31 mouse cellular contexts compared by ENCODE assay signal in the genomic region with DNA sequence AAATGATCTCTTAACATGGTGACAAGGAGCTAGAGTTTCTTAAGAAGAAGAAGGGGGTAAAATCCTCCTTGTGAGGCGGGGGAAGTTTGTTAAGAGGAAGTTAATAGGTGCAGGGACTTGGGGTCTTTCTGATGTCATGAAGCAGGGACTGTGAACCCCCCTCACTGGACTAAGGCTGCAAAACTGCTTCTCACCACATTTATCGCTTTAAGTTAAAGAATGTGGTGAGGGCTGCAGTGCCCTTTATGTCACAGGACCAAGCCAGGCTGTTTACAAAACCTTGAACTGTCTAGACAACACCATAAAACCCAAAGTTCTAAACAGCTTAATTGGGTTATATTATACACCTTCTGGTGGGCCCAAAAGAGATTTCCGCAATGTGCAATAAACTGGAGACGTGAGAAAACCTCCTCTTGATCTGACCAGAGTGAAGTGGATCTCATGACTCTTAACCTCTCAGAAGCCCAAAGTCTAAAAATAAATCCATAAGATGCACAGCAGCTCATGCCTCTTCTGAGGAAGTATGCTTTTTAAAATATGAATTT. TPM values are rescaled to one million over a fixed set of nuclear protein-coding genes. Genes with fewer than 3 reads are reported as not detected.
DNase-seq lines count a peak whose midpoint lies in the region; ATAC-seq and TF ChIP-seq lines count a peak whose summit lies in the region.
"Had no signal": no experiment of that assay in that cellular context is flagged by ENCODE, and none has a peak within 500 bp of the region (broad histone marks: within the 10 kb centered on the region; RNA-seq: fewer than 3 reads in every experiment).

No protein-coding gene starts in this region.

- 0 out of 2 replicates have a peak, but pooled peaks cover 5% of the 10 kb centered on the region for H3K36me3 ChIP-seq in kidney, postnatal 0 days (ENCODE audit: insufficient read depth, low read length)
- H3K36me3 ChIP-seq in thymus, adult 2 months (ENCODE audit: control insufficient read depth, insufficient read depth, low read length), result no peaks in the 10 kb centered on the region
- H3K36me3 ChIP-seq: embryonic facial prominence, embryonic 12.5 days; hindbrain, embryonic 13.5 days; intestine, embryonic 15.5 days; liver, embryonic 15.5 days; midbrain, embryonic 13.5 days; stomach, embryonic 15.5 days had no signal

- H3K4me3 ChIP-seq in kidney, postnatal 0 days (replicated peaks; ENCODE audit: low read depth, low read length), result peak overlapping the region; percentile 82
- no peak overlapping the region for H3K4me3 ChIP-seq in thymus, adult 2 months (ENCODE audit: control insufficient read depth, insufficient read depth, low read length)
- H3K4me3 ChIP-seq: embryonic facial prominence, embryonic 12.5 days; hindbrain, embryonic 13.5 days; left cerebral cortex, adult 2 months; liver, embryonic 15.5 days; midbrain, embryonic 13.5 days; myocyte; stomach, embryonic 15.5 days had no signal

- TF ChIP-seq POLR2A in thymus, adult 2 months (IDR thresholded peaks at IDR 0.05; ENCODE audit: control insufficient read depth, extremely low read depth, insufficient read depth, low read length, poor library complexity), result no peak

- no peaks in the 10 kb centered on the region for H3K9me3 ChIP-seq in kidney, postnatal 0 days (replicated peaks; ENCODE audit: low read length)
- H3K9me3 ChIP-seq: embryonic facial prominence, embryonic 12.5 days; hindbrain, embryonic 13.5 days; intestine, embryonic 15.5 days; liver, embryonic 15.5 days; midbrain, embryonic 13.5 days; stomach, embryonic 15.5 days had no signal

- 21% methylated on average over 4 of the region's 4 CpGs for WGBS in kidney, postnatal 0 days
- WGBS in thymus, adult 2 months, result 30% methylated on average over 4 of the region's 4 CpGs

- peak overlapping the region; percentile 98 for H3K9ac ChIP-seq in kidney, postnatal 0 days (ENCODE audit: low read depth, low read length)
- H3K9ac ChIP-seq: embryonic facial prominence, embryonic 12.5 days; hindbrain, embryonic 13.5 days; intestine, embryonic 15.5 days; liver, embryonic 15.5 days; midbrain, embryonic 13.5 days; stomach, embryonic 15.5 days had no signal

- ATAC-seq in kidney, postnatal 0 days (replicated peaks; ENCODE audit: low FRiP score, low read depth), result no peak
- ATAC-seq: activated CD4-positive, CD25-positive, alpha-beta regulatory T cell, adult 4 months; CD4-positive, CD25-positive, alpha-beta regulatory T cell, adult 4 months; forebrain, embryonic 16.5 days; intestine, embryonic 15.5 days; midbrain, embryonic 13.5 days had no signal

- peak; percentile 28 for DNase-seq in heart, adult 11 months
- no peak for DNase-seq in heart, adult 8-10 months (ENCODE audit: low spot score)
- no peak for DNase-seq in kidney, postnatal 0 days (ENCODE audit: low spot score)
- DNase-seq in kidney, postnatal 14 days, result no peak
- DNase-seq in neural tube, embryonic 10.5 days (ENCODE audit: extremely low spot score, low spot score), result peak; percentile 26
- no peak for DNase-seq in yolk sac, embryonic 10.5 days (ENCODE audit: low spot score)
- no peak for DNase-seq in thymus, adult 2 months
- DNase-seq: adrenal gland, postnatal 10 days; cerebellum, adult 9-10 months; gastrocnemius, postnatal 36 days; heart, postnatal 10 days; kidney, postnatal 25 days; layer of hippocampus, adult 9-11 months; left cerebral cortex, postnatal 4 days had no signal

- peak overlapping the region; percentile 96; the same call in 1 of the 2 replicates for H3K27ac ChIP-seq in kidney, postnatal 0 days
- no peak overlapping the region for H3K27ac ChIP-seq in thymus, adult 2 months (ENCODE audit: control insufficient read depth, insufficient read depth, low read length)
- H3K27ac ChIP-seq: embryonic facial prominence, embryonic 12.5 days; hindbrain, embryonic 13.5 days; intestine, embryonic 15.5 days; left cerebral cortex, adult 2 months; liver, embryonic 15.5 days; macrophage; midbrain, embryonic 13.5 days; stomach, embryonic 15.5 days had no signal

- no peaks in the 10 kb centered on the region; the same call in 1 of the 2 replicates for H3K4me1 ChIP-seq in kidney, postnatal 0 days (replicated peaks; ENCODE audit: insufficient read depth, low read length)
- no peaks in the 10 kb centered on the region for H3K4me1 ChIP-seq in thymus, adult 2 months (replicated peaks; ENCODE audit: control insufficient read depth, insufficient read depth, low read length)

- TF ChIP-seq CTCF in kidney, postnatal 0 days (IDR thresholded peaks at IDR 0.05; ENCODE audit: low read depth), result no peak
- TF ChIP-seq CTCF in thymus, adult 2 months (IDR thresholded peaks at IDR 0.05; ENCODE audit: borderline replicate concordance, control insufficient read depth, extremely low read depth, insufficient read depth, low read length, poor library complexity), result no peak

- H3K4me2 ChIP-seq in kidney, postnatal 0 days (ENCODE audit: low read length), result peak overlapping the region; percentile 76
- H3K4me2 ChIP-seq: embryonic facial prominence, embryonic 12.5 days; heart, embryonic 11.5 days; hindbrain, embryonic 13.5 days; intestine, embryonic 15.5 days; liver, embryonic 15.5 days; midbrain, embryonic 13.5 days; stomach, embryonic 15.5 days had no signal

- peaks cover 5% of the 10 kb centered on the region; the same call in 1 of the 2 replicates for H3K27me3 ChIP-seq in kidney, postnatal 0 days (ENCODE audit: insufficient read depth, low read length)
- H3K27me3 ChIP-seq in thymus, adult 2 months (ENCODE audit: control insufficient read depth, insufficient read depth, low read length), result peaks cover 27% of the 10 kb centered on the region

RNA-seq across cellular contexts. Expression of a gene that starts 5.8 kb away (rescaled TPM):
- not detected for total RNA-seq in heart, adult 8-10 months (2022)
- 19.7 and 23.8 TPM in 2 replicates for polyA plus RNA-seq in kidney, postnatal 0 days (2015; fragmentation: Nextera tagmentation; extraction: Ambion mirVana)
- polyA plus RNA-seq in thymus, adult 2 months (2012; rRNA removed), result not detected in 2 replicates
- total RNA-seq: adrenal gland, postnatal 10 days; common myeloid progenitor, adult 5-6 weeks; gastrocnemius, postnatal 36 days; heart, postnatal 10 days; left cerebral cortex, adult 2 months; left cerebral cortex, postnatal 4 days had no signal
- polyA plus RNA-seq: activated CD4-positive, CD25-positive, alpha-beta regulatory T cell, adult 4 months; CD4-positive, CD25-positive, alpha-beta regulatory T cell, adult 4 months; embryonic facial prominence, embryonic 12.5 days; forebrain, embryonic 16.5 days; heart, embryonic 11.5 days; hindbrain, embryonic 13.5 days; liver, embryonic 15.5 days; lung, embryonic 16.5 days; macrophage; midbrain, embryonic 13.5 days; myocyte; spleen, adult 2 months had no signal

RNA-seq across cellular contexts. Expression of a gene that starts 6.6 kb away (rescaled TPM):
- under 1 TPM in 1 of 4 experiments, not detected in 3; 0.12 TPM for total RNA-seq in heart, adult 8-10 months (2022)
- polyA plus RNA-seq in kidney, postnatal 0 days (2015; fragmentation: Nextera tagmentation; extraction: Ambion mirVana), result 44.6 and 45.5 TPM in 2 replicates
- polyA plus RNA-seq in thymus, adult 2 months (2012; rRNA removed), result not detected in 2 replicates
- total RNA-seq: common myeloid progenitor, adult 5-6 weeks; heart, postnatal 10 days; left cerebral cortex, adult 2 months; left cerebral cortex, postnatal 4 days had no signal
- polyA plus RNA-seq: activated CD4-positive, CD25-positive, alpha-beta regulatory T cell, adult 4 months; CD4-positive, CD25-positive, alpha-beta regulatory T cell, adult 4 months; embryonic facial prominence, embryonic 12.5 days; forebrain, embryonic 16.5 days; hindbrain, embryonic 13.5 days; liver, embryonic 15.5 days; macrophage; midbrain, embryonic 13.5 days; myocyte; spleen, adult 2 months had no signal

RNA-seq across cellular contexts. Expression of a gene that starts 10.3 kb away (rescaled TPM):
- total RNA-seq in heart, adult 8-10 months (2022), result not detected
- polyA plus RNA-seq in kidney, postnatal 0 days (2015; fragmentation: Nextera tagmentation; extraction: Ambion mirVana), result 2.6 and 2.8 TPM in 2 replicates
- not detected in 2 replicates for polyA plus RNA-seq in thymus, adult 2 months (2012; rRNA removed)
- total RNA-seq: adrenal gland, postnatal 10 days; common myeloid progenitor, adult 5-6 weeks; ES-E14; gastrocnemius, postnatal 36 days; heart, postnatal 10 days; left cerebral cortex, adult 2 months; left cerebral cortex, postnatal 4 days had no signal
- polyA plus RNA-seq: activated CD4-positive, CD25-positive, alpha-beta regulatory T cell, adult 4 months; CD4-positive, CD25-positive, alpha-beta regulatory T cell, adult 4 months; embryonic facial prominence, embryonic 12.5 days; forebrain, embryonic 16.5 days; heart, embryonic 11.5 days; hindbrain, embryonic 13.5 days; liver, embryonic 15.5 days; lung, embryonic 16.5 days; macrophage; midbrain, embryonic 13.5 days; myocyte; spleen, adult 2 months had no signal

RNA-seq across cellular contexts. Expression of a gene that starts 12.4 kb away (rescaled TPM):
- under 1 TPM; 0.22 to 0.49 (median 0.48) TPM for total RNA-seq in heart, adult 8-10 months (2022)
- polyA plus RNA-seq in kidney, postnatal 0 days (2015; fragmentation: Nextera tagmentation; extraction: Ambion mirVana), result 57.8 and 67.0 TPM in 2 replicates
- 0.31 and 0.41 TPM in 2 replicates for polyA plus RNA-seq in thymus, adult 2 months (2012; rRNA removed)
- total RNA-seq: common myeloid progenitor, adult 5-6 weeks; left cerebral cortex, adult 2 months; left cerebral cortex, postnatal 4 days had no signal
- polyA plus RNA-seq: activated CD4-positive, CD25-positive, alpha-beta regulatory T cell, adult 4 months; CD4-positive, CD25-positive, alpha-beta regulatory T cell, adult 4 months; forebrain, embryonic 16.5 days; heart, embryonic 11.5 days; hindbrain, embryonic 13.5 days; liver, embryonic 15.5 days; macrophage; midbrain, embryonic 13.5 days; myocyte had no signal

RNA-seq across cellular contexts. Expression of a gene that starts 17.0 kb away (rescaled TPM):
- total RNA-seq in heart, adult 8-10 months (2022), result not detected
- 0.10 TPM in 1 of 2 replicates, not detected in the other for polyA plus RNA-seq in kidney, postnatal 0 days (2015; fragmentation: Nextera tagmentation; extraction: Ambion mirVana)
- 0.04 TPM in 1 of 2 replicates, not detected in the other for polyA plus RNA-seq in thymus, adult 2 months (2012; rRNA removed)
- total RNA-seq: adrenal gland, postnatal 10 days; common myeloid progenitor, adult 5-6 weeks; gastrocnemius, postnatal 36 days; heart, postnatal 10 days; left cerebral cortex, adult 2 months; left cerebral cortex, postnatal 4 days had no signal
- polyA plus RNA-seq: activated CD4-positive, CD25-positive, alpha-beta regulatory T cell, adult 4 months; CD4-positive, CD25-positive, alpha-beta regulatory T cell, adult 4 months; embryonic facial prominence, embryonic 12.5 days; forebrain, embryonic 16.5 days; heart, embryonic 11.5 days; hindbrain, embryonic 13.5 days; liver, embryonic 15.5 days; lung, embryonic 16.5 days; macrophage; midbrain, embryonic 13.5 days; myocyte; spleen, adult 2 months; stomach, embryonic 15.5 days had no signal

Comparison
In these comparisons a context has a peak if more than half of its experiments do, and no peak if none do; other contexts are left out.
1. DNase-seq: peak in heart, adult 11 months (single experiment) and neural tube, embryonic 10.5 days (single experiment); none in heart, adult 8-10 months (single experiment), kidney, postnatal 0 days (single experiment), kidney, postnatal 14 days (single experiment), yolk sac, embryonic 10.5 days (single experiment) and thymus, adult 2 months (single experiment).
2. RNA of a gene that starts 5.8 kb away (polyA plus RNA-seq): 19.7 to 23.8 TPM in kidney, postnatal 0 days; not detected in thymus, adult 2 months; every median in the first group is over 10 times any median in the second.
3. RNA of a gene that starts 6.6 kb away (polyA plus RNA-seq): 44.6 to 45.5 TPM in kidney, postnatal 0 days; not detected in thymus, adult 2 months; every median in the first group is over 10 times any median in the second.